Mouse (Mus musculus) stomach, embryonic 16.5 days (tissue): Measurements from ENCODE around the gene Snx12. TPM values are rescaled to one million over a fixed set of nuclear protein-coding genes. Genes with fewer than 3 reads are reported as not detected.

Experiments
- ATAC-seq: fragments of 200-750 bp; cut with Nextera tagmentation; 2 replicates; pipeline ENCODE4 v1.8.0; 2017; ENCODE audit warnings: moderate number of reproducible peaks, moderate TSS enrichment; ENCODE audit not compliant: insufficient read depth, low FRiP score
- H3K27ac ChIP-seq: fragments of 300-500 bp; sonication (generic); 2 replicates; pipeline ENCODE4 v1.5.1; 2014; ENCODE audit warnings: low read length
- H3K27me3 ChIP-seq: fragments of 300-500 bp; sonication (generic); 2 replicates; pipeline ENCODE4 v1.6.1; 2014; ENCODE audit warnings: low read length, control low read depth, mixed read lengths; ENCODE audit not compliant: control insufficient read depth, insufficient read depth
- H3K36me3 ChIP-seq: fragments of 300-500 bp; sonication (generic); 2 replicates; pipeline ENCODE4 v1.6.1; 2014; ENCODE audit warnings: low read length; ENCODE audit not compliant: control insufficient read depth, insufficient read depth
- H3K4me1 ChIP-seq: fragments of 300-500 bp; sonication (generic); 2 replicates; pipeline ENCODE4 v1.6.1; 2014; ENCODE audit warnings: low read length, control low read depth, mixed read lengths; ENCODE audit not compliant: control insufficient read depth, insufficient read depth
- H3K4me2 ChIP-seq: fragments of 300-500 bp; sonication (generic); 2 replicates; pipeline ENCODE4 v1.6.1; 2014; ENCODE audit warnings: low read depth, low read length, mixed read lengths
- H3K4me3 ChIP-seq: fragments of 300-500 bp; sonication (generic); replicated peaks from 2 replicates; pipeline ENCODE4 v1.5.1; 2014; ENCODE audit warnings: mild to moderate bottlenecking, low read length
- H3K9ac ChIP-seq: fragments of 300-500 bp; sonication (generic); 2 replicates; pipeline ENCODE4 v1.6.1; 2014; ENCODE audit warnings: low read length
- H3K9me3 ChIP-seq: fragments of 300-500 bp; sonication (generic); replicated peaks from 2 replicates; pipeline ENCODE4 v1.6.1; 2016; ENCODE audit warnings: low read length, control low read depth; ENCODE audit not compliant: control insufficient read depth
- WGBS: fragments of 180-500 bp; shearing (Covaris S2); extraction: QIAGEN DNeasy Blood & Tissue Kit; methylation state at CpG from one replicate; pipeline ENCODE4 v1.1.7; 2014; 5-methylcytosine and 5-hydroxymethylcytosine counted together
- polyA plus RNA-seq: library from polyadenylated mRNA; unstranded; fragments of >200 nt; fragmentation: Nextera tagmentation; extraction: Ambion mirVana; gene quantifications from 2 replicates; pipeline ENCODE4 v1.2.1, GENCODE M21; 2015

Snx12 gene
- polyA plus RNA-seq, 1 experiment from 2014 or later: 49.9 TPM

- no peaks in the 10 kb centered on the region for H3K4me1 ChIP-seq
- no peak for ATAC-seq
- H3K27me3 ChIP-seq: no peaks in the 10 kb centered on the region
- no peak overlapping the region for H3K4me3 ChIP-seq
- H3K9me3 ChIP-seq: no peaks in the 10 kb centered on the region
- WGBS: 75% methylated on average over 3 of the region's 3 CpGs
- H3K27ac ChIP-seq: no peak overlapping the region
- H3K4me2 ChIP-seq: no peak overlapping the region
- no peaks in the 10 kb centered on the region for H3K36me3 ChIP-seq
- no peak overlapping the region for H3K9ac ChIP-seq
Observed at GRCm38 (mm10) chrX:101162532-101162931, 59.8 kb downstream of the Snx12 start.

DNA sequence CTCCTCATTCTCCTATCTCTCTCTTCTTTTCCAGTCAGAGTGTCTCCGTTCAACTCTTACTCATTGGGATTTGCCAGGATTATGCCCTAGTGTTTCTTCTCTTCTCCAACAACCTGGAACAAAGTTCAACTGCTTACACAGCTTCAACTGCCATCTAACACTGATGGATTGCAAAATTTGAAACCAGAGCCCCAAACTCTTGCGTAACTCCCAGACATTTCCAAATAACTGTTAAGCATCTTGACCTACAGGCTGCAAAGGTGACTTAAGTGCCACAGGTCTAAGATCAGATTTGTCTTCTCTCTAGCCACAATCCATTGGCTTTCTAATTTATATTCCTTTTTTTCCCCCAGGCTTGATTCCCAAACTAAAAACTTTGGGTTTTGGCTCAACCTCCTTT is 64.9 kb downstream of the Snx12 start:
- no peak overlapping the region for H3K9ac ChIP-seq
- no peaks in the 10 kb centered on the region for H3K27me3 ChIP-seq
- 78% methylated on average over 2 of the region's 2 CpGs for WGBS
- H3K9me3 ChIP-seq: no peaks in the 10 kb centered on the region
- H3K4me1 ChIP-seq: no peaks in the 10 kb centered on the region
- ATAC-seq: no peak
- H3K4me2 ChIP-seq: no peak overlapping the region
- no peak overlapping the region for H3K4me3 ChIP-seq
- no peaks in the 10 kb centered on the region for H3K36me3 ChIP-seq
- no peak overlapping the region for H3K27ac ChIP-seq

- ATAC-seq: no peak
- H3K9me3 ChIP-seq: no peaks in the 10 kb centered on the region
- H3K4me3 ChIP-seq: no peak overlapping the region
- H3K9ac ChIP-seq: no peak overlapping the region
- no peak overlapping the region for H3K27ac ChIP-seq
- no peaks in the 10 kb centered on the region for H3K27me3 ChIP-seq
- no peak overlapping the region for H3K4me2 ChIP-seq
- H3K4me1 ChIP-seq: no peaks in the 10 kb centered on the region
- 25% methylated on average over 5 of the region's 5 CpGs for WGBS
- no peaks in the 10 kb centered on the region for H3K36me3 ChIP-seq
Observed at GRCm38 (mm10) chrX:101156369-101156768, 66.0 kb downstream of the Snx12 start.

GRCm38 (mm10) chrX:101147506-101147905 is 74.9 kb downstream of the Snx12 start:
- Histone ChIP-seq H3K27me3 (peaks cover 5% of the 10 kb centered on the region; the same call in 1 of the 2 replicates), H3K4me1 (no peaks in the 10 kb centered on the region), H3K9ac (no peak overlapping the region), H3K4me2 (no peak overlapping the region), H3K4me3 (no peak overlapping the region), H3K9me3 (no peaks in the 10 kb centered on the region), H3K36me3 (no peaks in the 10 kb centered on the region), H3K27ac (no peak overlapping the region)
- no peak for ATAC-seq
- 62% methylated on average over 5 of the region's 5 CpGs for WGBS

DNA sequence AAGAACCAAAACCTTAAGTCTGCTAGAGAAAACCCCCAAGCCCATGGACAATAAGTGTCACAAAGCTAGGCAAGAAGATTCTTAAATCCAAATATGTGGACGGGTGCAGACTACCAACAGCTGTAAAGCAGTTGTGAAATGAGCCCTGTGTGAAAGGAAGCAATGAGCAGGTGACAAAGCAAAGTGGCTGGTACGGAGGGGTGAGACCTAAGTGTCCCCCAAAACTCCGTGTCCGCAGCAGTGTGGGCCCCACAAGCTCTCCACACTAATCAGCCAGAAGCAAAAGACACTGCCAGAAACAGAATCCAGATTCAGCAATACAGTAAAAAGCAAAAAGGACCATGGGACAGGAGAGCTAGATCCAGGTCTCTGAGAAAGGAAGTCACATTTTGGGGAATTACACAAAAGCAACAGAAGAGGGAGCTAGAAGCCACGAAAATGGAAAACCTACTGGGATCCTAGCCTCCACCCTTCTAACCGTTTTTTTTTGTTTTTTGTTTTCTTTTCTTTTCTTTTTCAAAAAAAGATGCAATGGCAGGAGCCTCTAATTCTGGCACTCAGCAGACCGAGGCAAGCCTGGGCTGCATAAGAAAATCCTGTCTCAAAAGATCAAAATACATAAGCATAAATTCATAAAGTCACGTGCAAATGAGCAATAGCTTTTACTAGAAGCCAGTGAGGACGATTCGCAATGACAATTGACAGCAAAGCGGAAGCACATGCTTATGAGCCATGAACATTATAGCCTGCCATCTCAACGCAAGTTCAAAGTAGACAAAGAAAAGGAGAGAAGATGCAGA is 90.2 kb downstream of the Snx12 start:
- Histone ChIP-seq H3K4me1 (no peaks in the 10 kb centered on the region), H3K27me3 (no peaks in the 10 kb centered on the region), H3K9me3 (no peaks in the 10 kb centered on the region), H3K4me3 (peak overlapping the region; percentile 30), H3K4me2 (peak overlapping the region; percentile 38), H3K27ac (no peak overlapping the region), H3K36me3 (no peaks in the 10 kb centered on the region), H3K9ac (no peak overlapping the region)
- ATAC-seq: no peak
- WGBS: 43% methylated on average over 12 of the region's 12 CpGs

DNA sequence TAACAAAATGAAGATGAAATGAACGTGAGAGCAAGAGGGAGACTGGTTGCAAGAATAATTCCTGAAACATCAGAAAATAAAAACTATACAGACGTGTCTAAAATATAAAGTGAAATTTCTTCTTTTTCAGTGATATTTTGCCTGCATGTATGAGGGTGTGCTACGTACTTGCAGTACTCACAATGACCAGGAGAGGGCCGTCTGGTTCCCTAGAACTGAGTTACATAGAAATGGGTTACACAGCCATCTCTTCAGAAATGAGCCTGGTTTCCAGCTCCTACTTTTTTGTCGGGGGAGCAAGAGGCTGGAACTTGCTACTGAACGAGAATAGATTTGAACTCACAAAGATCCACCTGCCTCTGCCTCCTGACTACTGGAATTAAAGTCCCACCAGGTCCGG is 91.4 kb downstream of the Snx12 start:
- Histone ChIP-seq H3K4me1 (no peaks in the 10 kb centered on the region), H3K9me3 (no peaks in the 10 kb centered on the region), H3K4me3 (no peak overlapping the region), H3K27ac (no peak overlapping the region), H3K36me3 (no peaks in the 10 kb centered on the region), H3K4me2 (no peak overlapping the region), H3K27me3 (no peaks in the 10 kb centered on the region), H3K9ac (no peak overlapping the region)
- 28% methylated on average over 7 of the region's 7 CpGs for WGBS
- no peak for ATAC-seq

DNA sequence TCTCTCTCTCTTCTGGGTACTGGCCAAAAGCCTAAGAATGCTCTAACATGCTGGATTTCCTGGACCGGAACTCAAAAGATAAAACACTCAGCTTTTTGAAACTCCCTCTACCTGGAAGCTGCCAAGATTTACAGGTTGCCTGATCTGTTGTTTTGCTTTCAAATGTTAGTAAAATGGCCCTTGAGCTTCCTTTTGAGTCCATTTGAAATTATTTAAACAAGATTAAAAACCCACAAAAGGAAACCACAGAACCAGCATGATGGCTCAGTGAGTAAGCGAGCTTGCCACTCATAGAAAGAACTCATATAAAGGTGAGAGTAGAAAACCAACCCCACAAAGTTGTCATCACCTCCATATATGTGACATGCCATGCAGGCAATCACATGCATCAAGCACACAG is 93.8 kb downstream of the Snx12 start:
- Histone ChIP-seq H3K4me3 (no peak overlapping the region), H3K36me3 (no peaks in the 10 kb centered on the region), H3K4me1 (no peaks in the 10 kb centered on the region), H3K4me2 (no peak overlapping the region), H3K9me3 (no peaks in the 10 kb centered on the region), H3K27ac (no peak overlapping the region; the same call in 1 of the 2 replicates), H3K9ac (no peak overlapping the region), H3K27me3 (no peaks in the 10 kb centered on the region)
- 75% methylated on average over 2 of the region's 2 CpGs for WGBS
- ATAC-seq: no peak

- H3K9ac ChIP-seq: no peak overlapping the region
Observed at GRCm38 (mm10) chrX:101126977-101127376, 95.4 kb downstream of the Snx12 start.

DNA sequence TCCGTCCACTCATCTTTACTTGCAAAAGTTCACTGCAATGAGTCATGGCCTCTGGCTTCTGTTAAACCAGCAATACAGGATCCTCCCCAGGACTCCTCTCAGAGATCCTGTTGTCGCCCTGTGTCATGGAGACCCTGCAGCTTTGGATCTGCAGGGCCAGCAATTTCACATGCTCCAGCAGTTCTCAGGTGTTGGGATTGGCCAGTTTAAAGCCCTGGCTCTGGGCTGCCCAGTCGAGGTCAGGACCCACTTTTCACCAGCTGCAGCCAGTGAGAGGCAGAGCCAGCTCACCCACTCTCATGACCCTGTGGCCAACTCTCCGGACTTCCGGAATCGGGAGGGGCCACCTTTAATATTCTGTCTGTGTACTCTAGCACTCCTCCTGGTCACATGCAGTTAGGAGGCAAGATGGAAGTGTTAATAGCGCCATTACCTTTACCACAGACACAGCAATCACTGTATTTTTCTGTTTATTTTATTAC is 95.8 kb downstream of the Snx12 start:
- WGBS: 50% methylated on average over 7 of the region's 7 CpGs

More at GRCm38 (mm10) chrX:101126977-101127376, 95.4 kb downstream of the Snx12 start:
- Histone ChIP-seq H3K27ac (no peak overlapping the region), H3K4me3 (no peak overlapping the region), H3K27me3 (no peaks in the 10 kb centered on the region), H3K9me3 (no peaks in the 10 kb centered on the region), H3K4me2 (no peak overlapping the region), H3K36me3 (no peaks in the 10 kb centered on the region), H3K4me1 (no peaks in the 10 kb centered on the region)
- peak; percentile 10; the same call in 1 of the 2 replicates for ATAC-seq
- WGBS: 38% methylated on average over 2 of the region's 2 CpGs

More for the DNA sequence above, 95.8 kb downstream of the Snx12 start:
- H3K4me3 ChIP-seq: no peak overlapping the region
- H3K27me3 ChIP-seq: no peaks in the 10 kb centered on the region
- H3K4me1 ChIP-seq: no peaks in the 10 kb centered on the region
- H3K36me3 ChIP-seq: no peaks in the 10 kb centered on the region
- H3K9ac ChIP-seq: no peak overlapping the region
- ATAC-seq: peak; percentile 58
- H3K9me3 ChIP-seq: no peaks in the 10 kb centered on the region
- H3K4me2 ChIP-seq: no peak overlapping the region
- peak overlapping the region; percentile 33; the same call in 1 of the 2 replicates for H3K27ac ChIP-seq
